Mouse (Mus musculus) brain, embryonic 14.5 days (tissue): ENCODE data around the gene Ormdl3. TPM values are rescaled to one million over a fixed set of nuclear protein-coding genes. Genes with fewer than 3 reads are reported as not detected.
A peak's percentile ranks its signal among the peaks of the same experiment; 100 is the strongest.

ENCODE experiments used
- DNase-seq: peaks from one replicate; pipeline ENCODE4 v3.0.0-alpha.2; 2011; ENCODE audit warnings: low read depth
- CTCF ChIP-seq: fragments of 200-500 bp; IDR thresholded peaks from 2 replicates; pipeline ENCODE4 v1.5.1; 2012; ENCODE audit warnings: inconsistent platforms, mild to moderate bottlenecking, moderate library complexity, borderline replicate concordance; ENCODE audit not compliant: insufficient read depth, insufficient read length; ENCODE audit errors: extremely low read depth
- POLR2A ChIP-seq: fragments of 200-500 bp; IDR thresholded peaks from 2 replicates; pipeline ENCODE4 v1.6.1; 2012; ENCODE audit warnings: mild to moderate bottlenecking, inconsistent platforms, borderline replicate concordance; ENCODE audit not compliant: poor library complexity, insufficient read depth, insufficient read length, severe bottlenecking; ENCODE audit errors: extremely low read depth
- polyA plus RNA-seq: library from polyadenylated mRNA; depleted of rRNA; stranded (reverse); fragments of >200 nt; gene quantifications from 2 replicates; pipeline ENCODE4 v1.2.3, GENCODE M21; 2012

Ormdl3 gene
- polyA plus RNA-seq, 1 experiment = 80.6 TPM

DNA sequence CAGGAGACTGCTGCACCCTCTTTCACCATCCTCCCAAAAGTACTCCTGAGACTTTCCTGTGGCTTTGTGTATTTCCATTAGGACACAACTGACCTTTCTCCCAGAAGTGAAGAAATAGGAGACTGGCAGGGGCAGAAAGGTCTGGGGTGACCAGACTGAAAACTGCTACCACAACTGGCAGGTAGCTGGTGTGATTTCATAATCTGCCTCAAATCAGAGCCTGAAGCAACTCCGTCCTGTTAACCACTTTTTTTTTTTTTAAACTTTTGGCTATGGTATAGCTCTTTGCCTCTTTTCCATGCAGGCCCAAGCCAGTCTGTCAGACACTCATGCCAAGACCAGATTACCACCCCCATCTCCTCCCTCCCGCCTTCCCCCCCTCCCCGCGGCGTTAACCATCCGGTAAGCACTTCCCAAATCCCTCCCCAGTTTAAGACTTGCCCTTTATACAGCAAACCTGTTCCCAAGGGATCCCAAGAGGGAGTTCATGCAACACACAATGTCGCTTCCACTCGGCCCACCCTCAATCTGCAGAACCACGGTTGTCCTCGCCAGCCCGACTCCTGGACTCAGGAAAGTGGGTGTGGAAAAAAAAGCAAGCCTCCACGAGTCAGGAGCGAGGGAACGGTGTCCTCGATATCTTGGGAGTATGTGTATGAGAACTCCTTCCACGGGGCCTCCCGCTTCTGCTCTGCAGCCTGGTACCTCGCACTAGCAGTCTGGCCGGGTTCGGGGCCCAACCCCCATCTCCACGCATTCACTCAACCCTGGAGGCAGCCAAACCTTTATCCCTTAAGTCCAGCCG lies 879 bp downstream of the Ormdl3 start:
- TF ChIP-seq CTCF (no peak), POLR2A (no peak)
- DNase-seq = no peak

- DNase-seq = no peak
- TF ChIP-seq POLR2A = no peak
- no peak for TF ChIP-seq CTCF
These were observed 2.5 kb downstream of the Ormdl3 start for GRCm38 (mm10) chr11:98584629-98585177.

- no peak for DNase-seq
- TF ChIP-seq CTCF (no peak), POLR2A (no peak)
These were observed 3.0 kb downstream of the Ormdl3 start for GRCm38 (mm10) chr11:98584146-98584545.

GRCm38 (mm10) chr11:98583571-98583970 lies 3.6 kb downstream of the Ormdl3 start:
- DNase-seq = no peak

DNA sequence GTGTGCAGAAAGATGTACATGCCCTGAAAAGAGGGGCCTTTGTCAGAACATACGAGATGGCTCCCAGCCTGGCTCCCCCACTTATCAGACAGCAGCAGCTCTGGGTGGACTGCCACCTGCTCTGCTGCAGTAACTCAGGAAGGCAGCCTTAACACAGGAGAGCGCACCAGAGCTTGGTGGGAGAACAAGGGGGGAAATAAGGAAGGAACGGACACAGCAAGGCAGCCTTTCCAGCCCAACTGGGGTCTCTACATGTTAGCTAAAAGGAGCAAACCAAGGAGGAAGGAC lies 4.0 kb downstream of the Ormdl3 start:
- DNase-seq = no peak
- no peak for TF ChIP-seq POLR2A

More at GRCm38 (mm10) chr11:98583571-98583970, 3.6 kb downstream of the Ormdl3 start:
- TF ChIP-seq POLR2A (no peak), CTCF (no peak)

DNA sequence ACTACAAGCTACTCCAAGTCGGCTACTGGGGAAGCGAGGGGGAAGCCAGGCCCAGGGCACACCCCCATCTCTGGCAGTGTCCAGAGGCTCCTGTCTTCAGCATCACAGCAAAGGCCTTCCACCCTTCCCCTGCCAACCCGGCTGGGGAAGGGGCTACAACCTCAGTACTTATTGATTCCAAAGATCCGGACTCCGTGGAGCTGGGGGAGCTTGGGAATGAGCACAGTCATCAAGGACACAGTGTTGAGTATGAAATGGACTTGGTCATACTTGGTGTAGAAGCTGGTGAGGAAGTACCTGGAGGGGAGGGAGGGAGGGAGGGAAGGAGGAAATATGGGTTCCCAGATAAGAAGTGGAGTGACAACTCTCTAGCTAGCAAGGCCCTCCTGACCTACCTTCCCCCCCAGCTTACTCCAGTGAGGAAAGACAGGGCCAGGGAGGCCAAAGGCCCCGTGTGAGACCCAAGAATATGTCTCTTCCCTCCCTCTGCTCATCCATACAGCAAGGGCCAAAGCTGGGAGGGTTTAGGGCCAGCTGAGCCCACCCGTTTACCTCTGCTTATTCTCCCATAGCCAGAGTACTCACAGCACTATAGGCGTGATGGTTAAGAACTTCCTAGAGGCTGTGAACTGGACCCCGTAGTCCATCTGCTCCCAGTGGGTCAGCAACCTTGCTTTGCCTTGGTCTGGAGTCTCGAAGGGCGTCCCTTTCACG lies 4.5 kb downstream of the Ormdl3 start:
- TF ChIP-seq POLR2A (no peak), CTCF (no peak)
- DNase-seq = no peak

- DNase-seq = no peak
- TF ChIP-seq POLR2A (no peak), CTCF (no peak)
These were observed 5.2 kb downstream of the Ormdl3 start for GRCm38 (mm10) chr11:98582030-98582388.

- no peak for DNase-seq
- TF ChIP-seq POLR2A (no peak), CTCF (no peak)
These were observed 5.7 kb downstream of the Ormdl3 start for GRCm38 (mm10) chr11:98581286-98582029.

GRCm38 (mm10) chr11:98580301-98581121 lies 6.7 kb downstream of the Ormdl3 start:
- no peak for TF ChIP-seq POLR2A
- TF ChIP-seq CTCF = no peak
- no peak for DNase-seq

DNA sequence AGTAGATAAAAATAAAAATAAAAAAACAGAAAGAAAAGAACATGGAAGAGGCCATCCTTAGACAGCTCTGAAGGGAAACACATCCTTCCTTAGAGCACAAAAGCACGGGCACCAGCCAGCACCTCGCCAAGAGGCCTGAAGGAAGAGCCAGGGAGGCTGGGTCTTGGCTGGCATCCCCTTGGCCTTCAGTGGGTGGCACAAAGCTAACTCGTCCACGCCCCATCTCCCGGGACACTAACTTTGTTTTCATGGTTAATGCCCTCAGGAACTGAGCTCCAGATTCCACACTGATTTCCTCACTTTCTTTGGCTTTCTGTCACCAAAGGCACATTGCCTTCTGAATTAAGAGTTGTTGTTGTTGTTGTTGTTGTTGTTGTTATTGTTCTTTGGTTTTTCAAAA lies 9.4 kb downstream of the Ormdl3 start:
- TF ChIP-seq CTCF = no peak
- no peak for TF ChIP-seq POLR2A

GRCm38 (mm10) chr11:98569461-98569860 lies 17.7 kb downstream of the Ormdl3 start:
- DNase-seq = no peak
- TF ChIP-seq POLR2A (no peak), CTCF (no peak)

More for the DNA sequence above, 9.4 kb downstream of the Ormdl3 start:
- no peak for DNase-seq

DNA sequence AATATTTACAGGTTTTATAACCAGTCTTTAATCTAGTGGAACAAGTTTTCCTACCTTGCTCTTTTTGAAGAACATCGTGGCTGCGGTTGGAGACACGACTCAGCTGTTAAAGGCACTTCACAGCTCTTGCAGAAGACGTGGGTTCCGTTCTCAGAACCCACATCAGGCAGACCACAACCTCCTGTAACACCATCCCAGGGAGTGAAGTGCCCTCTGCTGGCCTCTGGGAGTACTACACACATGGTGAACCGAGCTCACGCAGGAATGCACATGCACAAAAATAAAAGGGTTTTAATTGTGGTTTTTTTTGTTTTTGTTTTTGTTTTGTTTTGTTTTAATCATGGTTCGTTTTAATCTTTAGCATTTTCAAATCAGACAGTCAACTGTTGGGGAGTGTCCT lies 18.8 kb downstream of the Ormdl3 start:
- DNase-seq = no peak
- peak; percentile 41; the same call in 1 of the 2 replicates for TF ChIP-seq CTCF
- TF ChIP-seq POLR2A = no peak
